Mouse (Mus musculus) MEL (cell line): Measurements from ENCODE around the gene Atp2c1. TPM values are rescaled to one million over a fixed set of nuclear protein-coding genes. Genes with fewer than 3 reads are reported as not detected.
A peak's percentile ranks its signal among the peaks of the same experiment; 100 is the strongest.

Source experiments
- DNase-seq: peaks from one replicate; pipeline ENCODE4 v3.0.0; 2011; ENCODE audit warnings: low read depth, low spot score
- H3K27ac ChIP-seq: 2 replicates; pipeline ENCODE4 v1.5.1; 2012; ENCODE audit warnings: low read depth, mild to moderate bottlenecking, control low read depth, low read length, moderate library complexity; ENCODE audit not compliant: control insufficient read depth
- H3K27me3 ChIP-seq, 2 experiments: fragments of 150-350 bp in 1 of 2; sonication (generic) in 1 of 2; 2 replicates each; pipeline ENCODE4 v1.6.1; 2012; ENCODE audit warnings: low read length in 2 of 2, mild to moderate bottlenecking in 2 of 2, improper control_type of control experiment in 1 of 2, moderate library complexity in 1 of 2; ENCODE audit not compliant: insufficient read depth in 2 of 2, control insufficient read depth in 1 of 2
- H3K36me3 ChIP-seq, 2 experiments: 2 replicates each; pipeline ENCODE4 v1.6.1; 2012 to 2014; ENCODE audit warnings: low read length in 2 of 2, improper control_type of control experiment in 1 of 2, inconsistent platforms in 1 of 2, mild to moderate bottlenecking in 1 of 2; ENCODE audit not compliant: insufficient read depth in 2 of 2, control insufficient read depth in 1 of 2
- H3K4me1 ChIP-seq, 2 experiments: fragments of 150-350 bp in 1 of 2; sonication (generic) in 1 of 2; 2 replicates each; pipeline ENCODE4 v1.6.1; 2012; ENCODE audit warnings: low read length in 2 of 2, improper control_type of control experiment in 1 of 2, mild to moderate bottlenecking in 1 of 2; ENCODE audit not compliant: insufficient read depth in 2 of 2, control insufficient read depth in 1 of 2
- H3K4me3 ChIP-seq, 2 experiments: fragments of 150-350 bp in 1 of 2; sonication (generic) in 1 of 2; 2 replicates each; pipeline ENCODE4 v1.5.1; 2012; ENCODE audit warnings: low read depth in 2 of 2, low read length in 2 of 2, mild to moderate bottlenecking in 2 of 2, moderate library complexity in 2 of 2, control low read depth in 1 of 2, improper control_type of control experiment in 1 of 2; ENCODE audit not compliant: control insufficient read depth in 1 of 2, insufficient read depth in 1 of 2
- H3K79me2 ChIP-seq: 2 replicates; pipeline ENCODE4 v1.6.1; 2012; ENCODE audit warnings: mild to moderate bottlenecking, low read length, moderate library complexity; ENCODE audit not compliant: control insufficient read depth, poor library complexity, insufficient read depth
- H3K9ac ChIP-seq: 2 replicates; pipeline ENCODE4 v1.6.1; 2012; ENCODE audit warnings: low read depth, mild to moderate bottlenecking, control low read depth, low read length, moderate library complexity; ENCODE audit not compliant: control insufficient read depth, poor library complexity, severe bottlenecking
- H3K9me3 ChIP-seq: fragments of 150-350 bp; sonication (generic); replicated peaks from 2 replicates; pipeline ENCODE4 v1.6.1; 2012; ENCODE audit warnings: mild to moderate bottlenecking, low read length, improper control_type of control experiment, moderate library complexity; ENCODE audit not compliant: insufficient read depth
- BHLHE40 ChIP-seq: IDR thresholded peaks from 2 replicates; pipeline ENCODE4 v1.6.1; 2012; ENCODE audit warnings: low read depth, mild to moderate bottlenecking, inconsistent platforms, low read length, improper control_type of control experiment, borderline replicate concordance
- CHD1 ChIP-seq: IDR thresholded peaks from 2 replicates; pipeline ENCODE4 v1.6.1; 2012; ENCODE audit warnings: low read depth, mild to moderate bottlenecking, inconsistent platforms, low read length, improper control_type of control experiment
- CTCF ChIP-seq, 3 experiments: IDR thresholded peaks in 2 of 3; conservative IDR thresholded peaks in 1 of 3; 2 replicates each; pipeline ENCODE4 v1.5.1; 2011 to 2012; ENCODE audit warnings: low read length in 3 of 3, low read depth in 2 of 3, mild to moderate bottlenecking in 2 of 3, improper control_type of control experiment in 1 of 3, inconsistent platforms in 1 of 3, mixed read lengths in 1 of 3, moderate library complexity in 1 of 3; ENCODE audit not compliant: control insufficient read depth in 1 of 3, insufficient read depth in 1 of 3, poor library complexity in 1 of 3, severe bottlenecking in 1 of 3
- E2F4 ChIP-seq: IDR thresholded peaks from 2 replicates; pipeline ENCODE4 v1.6.1; 2011; ENCODE audit warnings: low read depth, low read length, improper control_type of control experiment, borderline replicate concordance
- EP300 ChIP-seq, 2 experiments: IDR thresholded peaks; 2 replicates each; pipeline ENCODE4 v1.6.1; 2011; ENCODE audit warnings: improper control_type of control experiment in 2 of 2, low read length in 2 of 2, low read depth in 1 of 2, mild to moderate bottlenecking in 1 of 2
- ETS1 ChIP-seq: IDR thresholded peaks from 2 replicates; pipeline ENCODE4 v1.6.1; 2012; ENCODE audit warnings: low read depth, mild to moderate bottlenecking, inconsistent platforms, low read length, improper control_type of control experiment, moderate library complexity
- GABPA ChIP-seq: IDR thresholded peaks from 2 replicates; pipeline ENCODE4 v1.6.1; 2012; ENCODE audit warnings: low read depth, mild to moderate bottlenecking, inconsistent platforms, low read length, improper control_type of control experiment, moderate library complexity
- HCFC1 ChIP-seq: IDR thresholded peaks from 2 replicates; pipeline ENCODE4 v1.6.1; 2012; ENCODE audit warnings: low read depth, mild to moderate bottlenecking, inconsistent platforms, low read length, improper control_type of control experiment, moderate library complexity
- JUND ChIP-seq: IDR thresholded peaks from 2 replicates; pipeline ENCODE4 v1.6.1; 2011; ENCODE audit warnings: low read depth, mild to moderate bottlenecking, improper control_type of control experiment, low read length
- KAT2A ChIP-seq: conservative IDR thresholded peaks from 2 replicates; pipeline ENCODE4 v1.6.1; 2012; ENCODE audit warnings: low read depth, low read length, improper control_type of control experiment, inconsistent platforms
- MAFK ChIP-seq: IDR thresholded peaks from 2 replicates; pipeline ENCODE4 v1.6.1; 2011; ENCODE audit warnings: low read depth, mild to moderate bottlenecking, low read length, improper control_type of control experiment, borderline replicate concordance
- MAX ChIP-seq: IDR thresholded peaks from 2 replicates; pipeline ENCODE4 v1.6.1; 2011; ENCODE audit warnings: low read length, improper control_type of control experiment
- MAZ ChIP-seq: IDR thresholded peaks from 2 replicates; pipeline ENCODE4 v1.6.1; 2012; ENCODE audit warnings: low read depth, mild to moderate bottlenecking, inconsistent platforms, low read length, improper control_type of control experiment
- MEF2A ChIP-seq: IDR thresholded peaks from 2 replicates; pipeline ENCODE4 v1.6.1; 2014; ENCODE audit warnings: low read depth, mild to moderate bottlenecking, inconsistent platforms, low read length, improper control_type of control experiment; ENCODE audit not compliant: poor library complexity, insufficient replicate concordance, severe bottlenecking; ENCODE audit errors: extremely low read depth
- MXI1 ChIP-seq: IDR thresholded peaks from 2 replicates; pipeline ENCODE4 v1.6.1; 2011; ENCODE audit warnings: mild to moderate bottlenecking, low read depth, low read length, improper control_type of control experiment
- MYB ChIP-seq: IDR thresholded peaks from 2 replicates; pipeline ENCODE4 v1.6.1; 2011; ENCODE audit warnings: mild to moderate bottlenecking, low read depth, low read length, improper control_type of control experiment
- MYC ChIP-seq: IDR thresholded peaks from 2 replicates; pipeline ENCODE4 v1.6.1; 2011; ENCODE audit warnings: low read depth, mild to moderate bottlenecking, low read length, improper control_type of control experiment, moderate library complexity
- NELFE ChIP-seq: IDR thresholded peaks from 2 replicates; pipeline ENCODE4 v1.6.1; 2011; ENCODE audit warnings: low read depth, low read length, improper control_type of control experiment
- NRF1 ChIP-seq: IDR thresholded peaks from 2 replicates; pipeline ENCODE4 v1.6.1; 2014; ENCODE audit warnings: low read depth, mild to moderate bottlenecking, inconsistent platforms, low read length, improper control_type of control experiment, moderate library complexity; ENCODE audit not compliant: poor library complexity, insufficient read depth, severe bottlenecking
- POLR2A ChIP-seq, 2 experiments: IDR thresholded peaks; 2 replicates each; pipeline ENCODE4 v1.6.1; 2011 to 2012; ENCODE audit warnings: low read length in 2 of 2, mild to moderate bottlenecking in 2 of 2, control low read depth in 1 of 2, improper control_type of control experiment in 1 of 2, low read depth in 1 of 2, moderate library complexity in 1 of 2; ENCODE audit not compliant: control insufficient read depth in 1 of 2, insufficient read depth in 1 of 2, poor library complexity in 1 of 2
- POLR2AphosphoS2 ChIP-seq: IDR thresholded peaks from 2 replicates; pipeline ENCODE4 v1.6.1; 2011; ENCODE audit warnings: low read length, improper control_type of control experiment
- POLR2AphosphoS5 ChIP-seq: IDR thresholded peaks from 2 replicates; pipeline ENCODE4 v1.6.1; 2012; ENCODE audit warnings: low read depth, borderline replicate concordance, mild to moderate bottlenecking, inconsistent platforms, low read length, moderate library complexity, mixed read lengths
- RAD21 ChIP-seq: IDR thresholded peaks from 2 replicates; pipeline ENCODE4 v1.6.1; 2011; ENCODE audit warnings: mild to moderate bottlenecking, low read depth, low read length, improper control_type of control experiment
- RCOR1 ChIP-seq: IDR thresholded peaks from 2 replicates; pipeline ENCODE4 v1.6.1; 2012; ENCODE audit warnings: low read depth, mild to moderate bottlenecking, inconsistent platforms, low read length, improper control_type of control experiment
- SMC3 ChIP-seq: IDR thresholded peaks from 2 replicates; pipeline ENCODE4 v1.6.1; 2011; ENCODE audit warnings: low read depth, low read length, improper control_type of control experiment
- TAL1 ChIP-seq: IDR thresholded peaks from 2 replicates; pipeline ENCODE4 v1.6.1; 2012; ENCODE audit warnings: mild to moderate bottlenecking, inconsistent platforms, low read length, moderate library complexity, mixed read lengths
- TBP ChIP-seq: IDR thresholded peaks from 2 replicates; pipeline ENCODE4 v1.8.0; 2011; ENCODE audit warnings: low read depth, low read length, improper control_type of control experiment
- TCF12 ChIP-seq: IDR thresholded peaks from 2 replicates; pipeline ENCODE4 v1.6.1; 2014; ENCODE audit warnings: low read depth, mild to moderate bottlenecking, inconsistent platforms, low read length, improper control_type of control experiment, moderate library complexity
- UBTF ChIP-seq: IDR thresholded peaks from 2 replicates; pipeline ENCODE4 v1.6.1; 2012; ENCODE audit warnings: low read depth, mild to moderate bottlenecking, inconsistent platforms, low read length, improper control_type of control experiment, moderate library complexity, borderline replicate concordance; ENCODE audit not compliant: insufficient read depth
- USF1 ChIP-seq: IDR thresholded peaks from 2 replicates; pipeline ENCODE4 v1.6.1; 2014; ENCODE audit warnings: low read depth, mild to moderate bottlenecking, inconsistent platforms, low read length, improper control_type of control experiment, moderate library complexity
- USF2 ChIP-seq, 2 experiments: IDR thresholded peaks; 2 replicates each; pipeline ENCODE4 v1.6.1; 2011 to 2012; ENCODE audit warnings: improper control_type of control experiment in 2 of 2, low read length in 2 of 2, borderline replicate concordance in 1 of 2, inconsistent platforms in 1 of 2, low read depth in 1 of 2, mild to moderate bottlenecking in 1 of 2; ENCODE audit not compliant: insufficient read depth in 1 of 2
- ZC3H11A ChIP-seq: IDR thresholded peaks from 2 replicates; pipeline ENCODE4 v1.6.1; 2012; ENCODE audit warnings: low read depth, mild to moderate bottlenecking, inconsistent platforms, low read length, improper control_type of control experiment
- ZKSCAN1 ChIP-seq: IDR thresholded peaks from 2 replicates; pipeline ENCODE4 v1.6.1; 2012; ENCODE audit warnings: low read depth, mild to moderate bottlenecking, inconsistent platforms, low read length, improper control_type of control experiment, moderate library complexity
- ZMIZ1 ChIP-seq: IDR thresholded peaks from 2 replicates; pipeline ENCODE4 v1.6.1; 2012; ENCODE audit warnings: low read depth, mild to moderate bottlenecking, inconsistent platforms, low read length, improper control_type of control experiment, moderate library complexity
- ZNF384 ChIP-seq: IDR thresholded peaks from 2 replicates; pipeline ENCODE4 v1.6.1; 2012; ENCODE audit warnings: low read depth, mild to moderate bottlenecking, inconsistent platforms, low read length, improper control_type of control experiment
- polyA plus RNA-seq, 2 experiments: library from polyadenylated mRNA; stranded (reverse) in 1 of 2; unstranded in 1 of 2; fragments of >175 nt in 1 of 2; fragments of >200 nt in 1 of 2; gene quantifications; 2 replicates each; pipeline versions ENCODE4 v1.2.1 to v1.2.4; 2012; ENCODE audit warnings: low replicate concordance in 2 of 2, low read depth in 1 of 2; ENCODE audit not compliant: insufficient read length in 2 of 2, insufficient read depth in 1 of 2, missing spikeins in 1 of 2
- total RNA-seq: library from RNA; depleted of rRNA; stranded (reverse); fragments of 300-350 nt; gene quantifications from 2 replicates; pipeline ENCODE4 v1.2.3, GENCODE M21; 2012

Gene Atp2c1
- total and polyA plus RNA-seq, 3 experiments, result 32.7 to 33.6 TPM; not detected in 1

DNA sequence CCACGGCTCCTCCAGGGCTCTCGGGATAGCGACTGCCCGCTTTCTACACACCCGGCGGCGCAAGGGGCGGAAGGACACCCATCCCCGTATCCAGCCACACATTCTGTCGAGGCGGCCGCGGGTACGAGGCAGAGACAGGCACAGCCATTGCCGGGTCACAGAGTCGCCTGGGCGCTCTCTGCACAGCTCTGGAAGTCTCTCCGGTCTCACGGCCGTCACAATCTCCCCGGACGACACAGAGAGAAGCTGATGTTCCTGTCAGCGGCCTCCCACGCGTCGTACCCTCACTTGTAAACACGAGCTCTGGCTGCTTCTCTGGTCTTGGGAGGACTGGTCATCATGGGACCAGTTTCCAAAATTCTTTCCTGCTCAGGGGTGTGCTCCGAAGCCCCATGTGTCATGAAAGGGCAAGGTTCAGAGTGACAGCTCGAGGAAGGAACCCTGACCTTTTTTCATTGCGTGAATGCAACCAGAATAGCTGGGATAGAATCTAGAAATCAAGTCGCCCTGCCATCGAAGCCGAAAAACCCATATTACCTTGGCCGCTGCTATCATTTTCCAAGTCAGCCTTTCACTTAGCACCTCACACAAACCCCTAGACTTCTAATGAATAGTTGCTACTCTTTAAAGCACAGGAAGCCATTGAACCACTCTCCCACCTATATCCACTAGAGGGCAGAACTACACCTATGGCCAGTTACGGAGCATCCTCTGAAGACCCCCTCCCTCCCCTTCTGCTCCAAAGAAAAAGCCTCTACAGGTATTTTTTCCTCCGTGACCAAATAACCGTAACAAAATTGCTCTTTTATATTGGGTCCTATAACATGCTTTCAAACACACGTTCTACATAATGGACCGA is 31.6 kb downstream of the Atp2c1 start:
- H3K79me2 ChIP-seq, result peaks cover 14% of the 10 kb centered on the region
- peaks cover 0 to 2% of the 10 kb centered on the region in 2 experiments; a peak in 1 of 4 replicates for H3K4me1 ChIP-seq
- no peaks in the 10 kb centered on the region for H3K9me3 ChIP-seq
- no peaks in the 10 kb centered on the region; a peak in 1 of 4 replicates for H3K27me3 ChIP-seq
- peak overlapping the region; percentile 84 for H3K9ac ChIP-seq
- H3K4me3 ChIP-seq, result peak overlapping the region; percentile 65 to 89
- peaks cover 0 to 2% of the 10 kb centered on the region in 2 experiments; a peak in 1 of 4 replicates for H3K36me3 ChIP-seq
- H3K27ac ChIP-seq, result peak overlapping the region; percentile 51
- peak; percentile 83 for DNase-seq
- TF ChIP-seq JUND, result no peak
- TF ChIP-seq TCF12, result no peak
- no peak for TF ChIP-seq TAL1
- TF ChIP-seq UBTF, result no peak
- no peak for TF ChIP-seq POLR2AphosphoS5
- TF ChIP-seq ZC3H11A, result peak; percentile 69
- TF ChIP-seq E2F4, result no peak
- no peak for TF ChIP-seq KAT2A
- TF ChIP-seq BHLHE40, result no peak
- peak; percentile 75 for TF ChIP-seq SMC3
- no peak for TF ChIP-seq CHD1
- no peak for TF ChIP-seq NELFE
- 0 out of 4 replicates have a peak, but pooled peaks of 1 of the 2 experiments have one; percentile 46 for TF ChIP-seq POLR2A (IDR thresholded peaks at IDR 0.05; ENCODE audit: control insufficient read depth in 1 of 2, insufficient read depth in 1 of 2, low read depth in 1 of 2, low read length in 2 of 2, poor library complexity in 1 of 2)
- TF ChIP-seq HCFC1, result no peak
- no peak for TF ChIP-seq MAX
- TF ChIP-seq ZKSCAN1, result no peak
- no peak for TF ChIP-seq MEF2A
- no peak for TF ChIP-seq ZMIZ1
- TF ChIP-seq POLR2AphosphoS2, result no peak
- no peak for TF ChIP-seq ETS1
- TF ChIP-seq USF2 (IDR thresholded peaks at IDR 0.05; ENCODE audit: borderline replicate concordance in 1 of 2, insufficient read depth in 1 of 2, low read depth in 1 of 2, low read length in 2 of 2), result no peak
- TF ChIP-seq MAZ, result 0 out of 2 replicates have a peak, but pooled peaks have one; percentile 54
- TF ChIP-seq RCOR1, result no peak
- no peak for TF ChIP-seq EP300 (IDR thresholded peaks at IDR 0.05; ENCODE audit: low read depth in 1 of 2, low read length in 2 of 2)
- no peak for TF ChIP-seq NRF1
- no peak for TF ChIP-seq MYC
- TF ChIP-seq GABPA, result no peak
- TF ChIP-seq TBP, result no peak
- TF ChIP-seq MAFK, result no peak
- no peak for TF ChIP-seq MYB
- peak; percentile 58 to 72 (median 63) for TF ChIP-seq CTCF (IDR thresholded peaks at IDR 0.05 in 2 of 3, conservative IDR thresholded peaks at IDR 0.05 in 1 of 3; ENCODE audit: control insufficient read depth in 1 of 3, insufficient read depth in 1 of 3, low read depth in 2 of 3, low read length in 3 of 3, poor library complexity in 1 of 3, severe bottlenecking in 1 of 3)
- TF ChIP-seq MXI1, result peak; percentile 25; the same call in 1 of the 2 replicates
- no peak for TF ChIP-seq ZNF384
- no peak for TF ChIP-seq USF1
- peak; percentile 68 for TF ChIP-seq RAD21
